Mouse (Mus musculus) forebrain, embryonic 16.5 days (tissue): ENCODE data around the gene Hsp90ab1. TPM values are rescaled to one million over a fixed set of nuclear protein-coding genes. Genes with fewer than 3 reads are reported as not detected.

ENCODE experiments used
- ATAC-seq: fragments of 200-750 bp; cut with Nextera tagmentation; 2 replicates; pipeline ENCODE4 v1.8.0; 2017; ENCODE audit warnings: mild to moderate bottlenecking, moderate library complexity
- H3K27ac ChIP-seq: fragments of 300-500 bp; sonication (generic); 2 replicates; pipeline ENCODE4 v1.5.1; 2014; ENCODE audit warnings: low read length, control low read depth
- H3K27me3 ChIP-seq: fragments of 300-500 bp; sonication (generic); replicated peaks from 2 replicates; pipeline ENCODE4 v1.6.1; 2014; ENCODE audit warnings: low read length; ENCODE audit not compliant: control insufficient read depth, insufficient read depth
- H3K36me3 ChIP-seq: fragments of 300-500 bp; sonication (generic); 2 replicates; pipeline ENCODE4 v1.6.1; 2014; ENCODE audit not compliant: control insufficient read depth, insufficient read depth
- H3K4me1 ChIP-seq: fragments of 300-500 bp; sonication (generic); replicated peaks from 2 replicates; pipeline ENCODE4 v1.6.1; 2014; ENCODE audit warnings: low read length; ENCODE audit not compliant: control insufficient read depth, insufficient read depth
- H3K4me2 ChIP-seq: fragments of 300-500 bp; sonication (generic); 2 replicates; pipeline ENCODE4 v1.6.1; 2014; ENCODE audit warnings: mild to moderate bottlenecking, low read length, control low read depth
- H3K4me3 ChIP-seq: fragments of 300-500 bp; sonication (generic); replicated peaks from 2 replicates; pipeline ENCODE4 v1.5.1; 2014; ENCODE audit warnings: mild to moderate bottlenecking, low read length, control low read depth
- H3K9ac ChIP-seq: fragments of 300-500 bp; sonication (generic); replicated peaks from 2 replicates; pipeline ENCODE4 v1.6.1; 2014; ENCODE audit warnings: low read depth, low read length, control low read depth
- H3K9me3 ChIP-seq: fragments of 300-500 bp; sonication (generic); 2 replicates; pipeline ENCODE4 v1.6.1; 2016; ENCODE audit warnings: low read length; ENCODE audit not compliant: control insufficient read depth
- WGBS: fragments of 180-500 bp; shearing (Covaris S2); extraction: QIAGEN DNeasy Blood & Tissue Kit; methylation state at CpG from one replicate; pipeline ENCODE4 v1.1.7; 2014; 5-methylcytosine and 5-hydroxymethylcytosine counted together
- polyA plus RNA-seq: library from polyadenylated mRNA; unstranded; fragments of >200 nt; fragmentation: Nextera tagmentation; extraction: Ambion mirVana; gene quantifications from 2 replicates; pipeline ENCODE4 v1.2.1, GENCODE M21; 2015

Hsp90ab1 gene
- polyA plus RNA-seq, 1 experiment from 2014 or later, result 1,528 TPM

DNA sequence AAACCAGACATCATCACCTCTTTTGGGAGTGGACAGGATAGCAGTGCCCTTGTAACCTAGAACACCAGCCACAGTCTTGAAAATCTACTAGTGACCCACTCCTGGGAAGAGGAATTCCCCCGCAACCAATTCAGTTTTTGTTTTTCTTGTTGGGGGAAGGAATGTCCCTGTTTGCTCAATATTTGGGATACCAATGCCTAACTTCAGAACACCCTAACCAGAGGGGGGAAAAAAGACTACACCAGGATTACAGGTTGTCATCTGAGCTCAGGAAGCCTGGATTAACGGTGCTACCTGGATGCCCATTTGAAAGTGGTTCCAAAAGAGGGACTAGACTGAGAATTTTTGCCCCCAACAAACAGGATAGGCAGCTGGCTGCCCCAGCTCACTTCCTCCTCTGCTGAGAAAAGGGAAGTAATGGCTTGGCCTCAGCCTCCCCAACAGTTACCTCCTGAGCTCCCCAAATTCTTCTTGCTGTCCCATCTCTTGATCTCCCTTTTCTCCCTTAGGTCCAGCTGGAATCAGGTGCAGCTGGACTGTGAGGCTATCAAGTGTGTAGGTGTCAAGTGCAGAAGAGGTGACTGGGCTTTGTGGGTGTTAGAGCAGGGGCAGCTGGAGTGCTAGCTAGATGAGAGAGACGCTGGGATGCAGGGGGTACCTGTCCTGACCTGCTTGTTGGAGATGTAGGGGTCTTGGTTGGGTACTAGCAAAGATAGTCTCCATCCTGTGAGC lies 16.4 kb downstream of the Hsp90ab1 start:
- Histone ChIP-seq H3K4me3 (no peak overlapping the region; the same call in 1 of the 2 replicates), H3K9ac (no peak overlapping the region), H3K4me1 (peaks cover 11% of the 10 kb centered on the region), H3K27ac (no peak overlapping the region), H3K27me3 (peaks cover 6% of the 10 kb centered on the region; the same call in 1 of the 2 replicates), H3K4me2 (peak overlapping the region; percentile 94), H3K36me3 (no peaks in the 10 kb centered on the region), H3K9me3 (no peaks in the 10 kb centered on the region)
- 71% methylated on average over 3 of the region's 3 CpGs for WGBS
- no peak for ATAC-seq

DNA sequence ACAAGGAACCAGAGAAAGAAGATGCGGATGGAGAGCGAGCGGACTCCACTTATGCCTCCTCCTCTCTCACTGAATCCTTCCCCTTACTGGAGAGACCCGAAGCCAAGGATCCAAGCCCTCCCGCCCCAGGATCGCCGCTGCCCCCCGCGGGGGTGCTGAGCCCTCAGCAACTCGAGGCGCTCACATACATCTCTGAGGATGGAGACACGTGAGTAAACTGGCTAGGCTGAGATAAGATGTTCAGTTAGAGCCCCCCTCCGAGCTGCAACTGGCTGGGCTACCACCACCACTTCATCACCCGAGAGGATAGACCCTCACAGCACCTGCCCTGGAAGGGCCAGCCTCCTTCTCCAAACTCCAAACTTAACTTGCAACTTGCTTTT lies 17.0 kb downstream of the Hsp90ab1 start:
- no peak overlapping the region for H3K27ac ChIP-seq
- peak overlapping the region; percentile 71 for H3K9ac ChIP-seq
- H3K36me3 ChIP-seq, result no peaks in the 10 kb centered on the region
- H3K4me3 ChIP-seq, result peak overlapping the region; percentile 61
- H3K9me3 ChIP-seq, result no peaks in the 10 kb centered on the region
- 2% methylated on average over 14 of the region's 14 CpGs for WGBS
- H3K4me1 ChIP-seq, result peaks cover 11% of the 10 kb centered on the region
- H3K27me3 ChIP-seq, result peaks cover 6% of the 10 kb centered on the region; the same call in 1 of the 2 replicates
- peak overlapping the region; percentile 94 for H3K4me2 ChIP-seq
- ATAC-seq, result no peak

DNA sequence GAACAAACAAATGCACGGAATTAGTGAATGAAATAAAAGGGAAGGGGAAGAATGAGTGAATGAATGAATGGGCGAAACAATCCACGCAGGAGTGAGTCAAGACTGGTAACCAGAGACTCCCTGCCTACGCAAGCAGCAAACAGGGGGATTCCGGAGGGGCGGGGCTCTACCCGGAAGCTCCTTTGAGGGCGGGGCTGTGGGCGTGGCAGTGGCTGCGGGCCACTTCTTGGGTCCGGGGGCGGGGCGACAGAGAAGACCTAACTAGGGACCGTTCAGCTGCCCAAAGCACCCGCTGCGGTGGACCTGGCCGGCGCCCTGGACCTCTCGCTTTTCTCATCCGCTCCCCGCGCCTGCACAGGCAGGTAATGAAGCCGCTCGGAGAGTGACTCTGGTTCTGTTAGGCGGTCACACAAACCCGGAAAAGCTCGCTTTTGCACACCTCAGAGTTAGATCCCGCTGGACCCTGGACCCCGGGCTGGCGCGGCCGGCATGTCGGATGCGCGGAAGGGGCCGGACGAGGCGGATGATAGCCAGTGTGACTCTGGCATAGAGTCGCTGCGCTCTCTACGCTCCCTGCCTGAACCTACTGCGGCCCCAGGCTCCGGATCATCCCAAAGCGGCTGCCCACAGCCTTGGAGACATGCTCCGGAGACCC lies 17.5 kb downstream of the Hsp90ab1 start, which contains the start of gene Nfkbie:
TSS of gene Nfkbie (plus strand) at position 252 of the 655 bp plus-strand sequence.
- WGBS, result under 1% methylated on average over 45 of the region's 45 CpGs

DNA sequence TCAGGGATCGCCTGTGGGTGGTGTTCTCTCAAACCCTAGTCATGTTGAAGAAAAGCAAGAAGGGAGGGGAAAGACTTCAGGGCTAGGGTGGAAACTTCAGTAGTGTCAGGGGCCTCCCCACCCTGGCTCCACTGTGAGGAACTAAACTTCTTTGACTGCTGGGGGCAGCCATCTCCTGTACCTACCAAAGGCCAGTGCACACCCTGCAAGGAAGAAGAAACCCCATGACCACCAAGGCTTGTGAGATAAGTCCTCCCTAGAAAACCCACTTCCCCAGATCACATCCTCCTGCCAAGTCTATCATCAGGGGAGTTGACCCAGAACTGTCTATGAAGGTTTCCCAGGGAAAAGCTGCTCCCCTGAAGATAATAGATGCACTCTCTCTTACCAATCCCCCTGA lies 18.7 kb downstream of the Hsp90ab1 start:
- H3K27me3 ChIP-seq, result peaks cover 6% of the 10 kb centered on the region; the same call in 1 of the 2 replicates
- H3K9me3 ChIP-seq, result no peaks in the 10 kb centered on the region
- no peak overlapping the region for H3K27ac ChIP-seq
- no peak overlapping the region for H3K4me2 ChIP-seq
- H3K9ac ChIP-seq, result no peak overlapping the region
- ATAC-seq, result no peak
- H3K4me3 ChIP-seq, result no peak overlapping the region
- WGBS, result 60% methylated on average over 1 of the region's 1 CpGs
- H3K36me3 ChIP-seq, result no peaks in the 10 kb centered on the region
- peaks cover 16% of the 10 kb centered on the region for H3K4me1 ChIP-seq

More for the DNA sequence above, 17.5 kb downstream of the Hsp90ab1 start, which contains the start of gene Nfkbie:
- Histone ChIP-seq H3K9me3 (no peaks in the 10 kb centered on the region), H3K27me3 (peaks cover 6% of the 10 kb centered on the region; the same call in 1 of the 2 replicates), H3K9ac (peak within 1 kb of the TSS; percentile 71), H3K4me3 (peak within 1 kb of the TSS; percentile 61), H3K4me1 (peaks cover 11% of the 10 kb centered on the region), H3K4me2 (peak within 1 kb of the TSS; percentile 94), H3K27ac (no peak within 1 kb of the TSS), H3K36me3 (no peaks in the 10 kb centered on the region)
- peak; percentile 80 for ATAC-seq

GRCm38 (mm10) chr17:45553065-45553464 lies 20.0 kb downstream of the Hsp90ab1 start:
- Histone ChIP-seq H3K9me3 (no peaks in the 10 kb centered on the region), H3K27ac (no peak overlapping the region), H3K4me1 (peaks cover 16% of the 10 kb centered on the region), H3K4me3 (no peak overlapping the region), H3K36me3 (no peaks in the 10 kb centered on the region), H3K27me3 (peaks cover 6% of the 10 kb centered on the region; the same call in 1 of the 2 replicates), H3K9ac (no peak overlapping the region), H3K4me2 (no peak overlapping the region)
- ATAC-seq, result no peak
- WGBS, result 90% methylated on average over 3 of the region's 3 CpGs

GRCm38 (mm10) chr17:45551816-45552451 lies 21.1 kb downstream of the Hsp90ab1 start:
- Histone ChIP-seq H3K27ac (no peak overlapping the region), H3K27me3 (peaks cover 4% of the 10 kb centered on the region; the same call in 1 of the 2 replicates), H3K36me3 (no peaks in the 10 kb centered on the region), H3K4me2 (no peak overlapping the region), H3K4me3 (no peak overlapping the region), H3K9me3 (no peaks in the 10 kb centered on the region), H3K9ac (no peak overlapping the region), H3K4me1 (peaks cover 25% of the 10 kb centered on the region)
- 2% methylated on average over 8 of the region's 8 CpGs for WGBS
- peak; percentile 16; the same call in 1 of the 2 replicates for ATAC-seq

DNA sequence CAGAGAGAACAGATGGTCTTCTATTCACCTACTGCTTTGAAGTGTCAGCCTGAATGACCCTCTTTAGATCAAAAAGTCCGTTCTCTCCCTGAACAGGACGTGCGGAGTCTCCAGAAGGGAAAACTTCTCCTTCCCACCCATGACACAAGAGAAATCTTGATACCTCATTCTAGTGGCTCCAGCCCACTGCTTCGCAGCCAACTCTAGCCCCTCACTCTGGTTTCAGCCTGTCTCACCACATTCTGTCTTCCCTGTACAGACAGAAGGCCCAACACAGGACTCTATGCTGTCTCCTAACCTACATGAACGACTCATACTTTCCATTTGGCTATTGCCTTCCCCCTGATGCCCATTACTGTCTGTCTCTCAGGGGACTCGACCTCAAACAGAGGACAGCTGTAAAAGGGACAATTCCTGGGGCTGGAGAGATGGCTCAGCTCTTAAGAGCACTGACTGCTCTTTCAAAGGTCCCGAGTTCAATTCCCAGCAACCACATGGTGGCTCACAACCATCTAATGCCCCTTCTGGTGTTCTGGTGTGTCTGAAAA lies 21.7 kb downstream of the Hsp90ab1 start:
- Histone ChIP-seq H3K27me3 (no peaks in the 10 kb centered on the region; the same call in 1 of the 2 replicates), H3K36me3 (peaks cover 4% of the 10 kb centered on the region), H3K27ac (no peak overlapping the region), H3K4me2 (no peak overlapping the region), H3K9ac (no peak overlapping the region), H3K4me3 (no peak overlapping the region), H3K4me1 (peaks cover 22% of the 10 kb centered on the region), H3K9me3 (no peaks in the 10 kb centered on the region)
- 49% methylated on average over 7 of the region's 7 CpGs for WGBS
- ATAC-seq, result no peak

GRCm38 (mm10) chr17:45550253-45550652 lies 22.8 kb downstream of the Hsp90ab1 start:
- ATAC-seq, result no peak
- H3K4me2 ChIP-seq, result peak overlapping the region; percentile 75; the same call in 1 of the 2 replicates
- no peak overlapping the region; the same call in 1 of the 2 replicates for H3K9ac ChIP-seq
- peaks cover 9% of the 10 kb centered on the region; the same call in 1 of the 2 replicates for H3K27me3 ChIP-seq
- no peaks in the 10 kb centered on the region for H3K9me3 ChIP-seq
- H3K36me3 ChIP-seq, result peaks cover 7% of the 10 kb centered on the region
- no peak overlapping the region for H3K27ac ChIP-seq
- no peak overlapping the region; the same call in 1 of the 2 replicates for H3K4me3 ChIP-seq
- H3K4me1 ChIP-seq, result peaks cover 26% of the 10 kb centered on the region
- WGBS, result 30% methylated on average over 5 of the region's 5 CpGs
